Mouse (Mus musculus) embryonic facial prominence, embryonic 13.5 days (tissue): ENCODE results near the gene 5730507C01Rik. TPM values are rescaled to one million over a fixed set of nuclear protein-coding genes. Genes with fewer than 3 reads are reported as not detected.
"Not testable (repeated sequence)": the region's sequence is repeated elsewhere in the genome, so short reads cannot be mapped to it uniquely, and the experiment has no call there.

Experiments used
- ATAC-seq: fragments of 200-750 bp; cut with Nextera tagmentation; 2 replicates; pipeline ENCODE4 v1.8.0; 2017; ENCODE audit warnings: low read depth; ENCODE audit not compliant: insufficient number of reproducible peaks, insufficient read depth, low FRiP score, low TSS enrichment
- H3K27ac ChIP-seq: fragments of 300-500 bp; sonication (generic); 2 replicates; pipeline ENCODE4 v1.5.1; 2015; ENCODE audit warnings: moderate library complexity, mild to moderate bottlenecking, inconsistent platforms
- H3K27me3 ChIP-seq: fragments of 300-500 bp; sonication (generic); 2 replicates; pipeline ENCODE4 v1.6.1; 2015; ENCODE audit warnings: mild to moderate bottlenecking, inconsistent platforms
- H3K36me3 ChIP-seq: fragments of 300-500 bp; sonication (generic); 2 replicates; pipeline ENCODE4 v1.6.1; 2015; ENCODE audit warnings: mild to moderate bottlenecking, inconsistent platforms
- H3K4me1 ChIP-seq: fragments of 300-500 bp; sonication (generic); 2 replicates; pipeline ENCODE4 v1.6.1; 2015; ENCODE audit warnings: inconsistent platforms
- H3K4me2 ChIP-seq: fragments of 300-500 bp; sonication (generic); 2 replicates; pipeline ENCODE4 v1.6.1; 2015; ENCODE audit warnings: moderate library complexity, mild to moderate bottlenecking, inconsistent platforms
- H3K4me3 ChIP-seq: fragments of 300-500 bp; sonication (generic); 2 replicates; pipeline ENCODE4 v1.5.1; 2015; ENCODE audit warnings: mild to moderate bottlenecking, inconsistent platforms
- H3K9ac ChIP-seq: fragments of 300-500 bp; sonication (generic); 2 replicates; pipeline ENCODE4 v1.6.1; 2015; ENCODE audit warnings: mild to moderate bottlenecking, inconsistent platforms
- H3K9me3 ChIP-seq: fragments of 300-500 bp; sonication (generic); 2 replicates; pipeline ENCODE4 v1.6.1; 2016; ENCODE audit warnings: inconsistent platforms
- WGBS: fragments of 180-500 bp; shearing (Covaris S2); methylation state at CpG from one replicate; pipeline ENCODE4 v1.1.7; 2015; ENCODE audit warnings: mixed read lengths; 5-methylcytosine and 5-hydroxymethylcytosine counted together
- polyA plus RNA-seq: library from polyadenylated mRNA; unstranded; fragments of >200 nt; fragmentation: Nextera tagmentation; extraction: Ambion mirVana; gene quantifications from 2 replicates; pipeline ENCODE4 v1.2.1, GENCODE M21; 2015

Gene 5730507C01Rik
- polyA plus RNA-seq, result 2.6 and 3.0 TPM in 2 replicates

GRCm38 (mm10) chr12:18514171-18514570, at the start of gene 5730507C01Rik:
5730507C01Rik (plus strand) TSS chr12:18514510.
- Histone ChIP-seq H3K9ac (peak within 1 kb of the TSS; percentile 69), H3K36me3 (no peaks in the 10 kb centered on the region), H3K27ac (no peak within 1 kb of the TSS), H3K9me3 (peaks cover 17% of the 10 kb centered on the region; the same call in 1 of the 2 replicates), H3K27me3 (peaks cover 8% of the 10 kb centered on the region), H3K4me3 (peak within 1 kb of the TSS; percentile 48), H3K4me1 (no peaks in the 10 kb centered on the region), H3K4me2 (peak within 1 kb of the TSS; percentile 54)
- ATAC-seq, result no peak; the same call in 1 of the 2 replicates
- 2% methylated on average over 29 of the region's 36 CpGs for WGBS

- H3K27ac ChIP-seq, ATAC-seq, H3K36me3 ChIP-seq, H3K4me1 ChIP-seq, H3K27me3 ChIP-seq: not testable (repeated sequence)
- WGBS, result 7% methylated on average over 48 of the region's 52 CpGs
- H3K9ac ChIP-seq, result peak overlapping the region; percentile 69
- peaks cover 17% of the 10 kb centered on the region; the same call in 1 of the 2 replicates for H3K9me3 ChIP-seq
- peak overlapping the region; percentile 48 for H3K4me3 ChIP-seq
- H3K4me2 ChIP-seq, result peak overlapping the region; percentile 54
These were observed 306 bp downstream of the 5730507C01Rik start for GRCm38 (mm10) chr12:18514616-18515015.

- not testable (repeated sequence) for H3K9ac ChIP-seq, H3K27me3 ChIP-seq, ATAC-seq, H3K4me1 ChIP-seq, H3K27ac ChIP-seq, H3K36me3 ChIP-seq
- peak overlapping the region; percentile 54 for H3K4me2 ChIP-seq
- H3K9me3 ChIP-seq, result peaks cover 19% of the 10 kb centered on the region; the same call in 1 of the 2 replicates
- peak overlapping the region; percentile 48 for H3K4me3 ChIP-seq
- WGBS, result 16% methylated on average over 17 of the region's 17 CpGs
These were observed 767 bp downstream of the 5730507C01Rik start for GRCm38 (mm10) chr12:18515077-18515476.
